Mouse (Mus musculus) liver, postnatal 0 days (tissue): ENCODE results near the gene Vps33b.

Experiments used
- CTCF ChIP-seq: sonication (generic); IDR thresholded peaks from 2 replicates; pipeline ENCODE4 v1.5.1; 2016; ENCODE audit warnings: antibody characterized with exemption, low read depth
- EP300 ChIP-seq: IDR thresholded peaks from 2 replicates; pipeline ENCODE4 v1.6.1; 2016; ENCODE audit warnings: antibody characterized with exemption, low read depth, mild to moderate bottlenecking

DNA sequence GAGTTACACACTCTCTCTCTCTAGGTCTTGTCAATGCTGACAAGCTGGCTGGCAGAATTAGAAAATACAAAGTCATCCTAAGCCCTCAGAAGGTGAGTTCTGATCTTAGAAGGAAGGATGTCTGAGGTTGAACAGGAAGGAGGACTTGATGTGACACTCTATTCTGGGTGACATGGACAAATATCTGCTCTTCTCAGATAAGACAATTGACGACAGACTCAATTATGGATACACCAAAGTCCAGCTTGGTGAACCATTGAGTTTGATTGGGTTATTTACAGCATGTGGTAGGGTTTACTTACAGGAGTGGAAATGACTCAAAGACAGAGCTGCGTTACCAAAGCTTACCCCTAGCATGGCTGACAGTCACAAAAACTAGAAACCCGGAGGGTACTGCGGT is 6.9 kb downstream of the Vps33b start:
- TF ChIP-seq CTCF: no peak
- no peak for TF ChIP-seq EP300
